Mouse (Mus musculus): ENCODE measurements around the gene Ank2. TPM values are rescaled to one million over a fixed set of nuclear protein-coding genes. Genes with fewer than 3 reads are reported as not detected.

Ank2 gene
- polyA plus RNA-seq, 1 experiment from 2014 or later: 49.5 TPM

DNA sequence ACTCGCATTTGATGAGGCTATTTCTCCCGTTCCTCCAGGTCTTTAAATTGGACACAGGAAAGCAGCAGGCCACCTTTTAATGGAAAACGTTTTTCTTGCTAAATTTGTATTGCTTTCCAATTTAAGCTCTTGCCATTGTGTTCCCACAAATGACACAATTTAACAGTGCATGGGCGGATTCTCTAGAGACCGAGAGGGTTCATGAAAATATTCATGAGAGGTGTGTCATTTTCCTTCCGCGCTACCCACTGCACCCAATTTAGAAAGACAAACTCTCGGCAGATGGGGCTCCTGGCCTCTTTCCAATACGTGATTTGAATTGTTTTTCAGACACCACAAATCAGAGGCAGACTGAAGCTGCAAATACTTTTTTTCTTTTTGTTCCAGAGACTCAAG, 205.7 kb downstream of the Ank2 start:
- Histone ChIP-seq H3K36me3 (ENCODE audit: control insufficient read depth, insufficient read depth, low read length) (no peaks in the 10 kb centered on the region), H3K27ac (replicated peaks in 1 of 2; ENCODE audit: control insufficient read depth in 1 of 2, insufficient read depth in 1 of 2, low read depth in 2 of 2, low read length in 2 of 2) (no peak overlapping the region), H3K4me2 (ENCODE audit: low read length) (no peak overlapping the region), H3K9ac (ENCODE audit: low read length) (no peak overlapping the region), H3K9me3 (ENCODE audit: control insufficient read depth, low read length) (no peaks in the 10 kb centered on the region), H3K27me3 (ENCODE audit: control insufficient read depth, insufficient read depth, low read length) (no peaks in the 10 kb centered on the region), H3K4me3 (ENCODE audit: control insufficient read depth in 1 of 2, insufficient read depth in 1 of 2, low read depth in 1 of 2, low read length in 2 of 2) (no peak overlapping the region), H3K4me1 (ENCODE audit: control insufficient read depth in 2 of 2, insufficient read depth in 2 of 2, low read length in 2 of 2) (peaks cover 6 to 10% of the 10 kb centered on the region in 2 experiments; a peak in 2 of 4 replicates)
- no peak for ATAC-seq (ENCODE audit: insufficient number of reproducible peaks, insufficient read depth, low FRiP score, low read depth)
- 81% methylated on average over 9 of the region's 9 CpGs for WGBS

- no peaks in the 10 kb centered on the region for H3K9me3 ChIP-seq (ENCODE audit: control insufficient read depth, low read length)
- H3K4me3 ChIP-seq (ENCODE audit: control insufficient read depth in 1 of 2, insufficient read depth in 1 of 2, low read depth in 1 of 2, low read length in 2 of 2): no peak overlapping the region
- no peak for ATAC-seq (ENCODE audit: insufficient number of reproducible peaks, insufficient read depth, low FRiP score, low read depth)
- no peaks in the 10 kb centered on the region for H3K27me3 ChIP-seq (ENCODE audit: control insufficient read depth, insufficient read depth, low read length)
- H3K36me3 ChIP-seq (ENCODE audit: control insufficient read depth, insufficient read depth, low read length): no peaks in the 10 kb centered on the region
- no peak overlapping the region for H3K27ac ChIP-seq (replicated peaks in 1 of 2; ENCODE audit: control insufficient read depth in 1 of 2, insufficient read depth in 1 of 2, low read depth in 2 of 2, low read length in 2 of 2)
- no peak overlapping the region for H3K9ac ChIP-seq (ENCODE audit: low read length)
- no peak overlapping the region for H3K4me2 ChIP-seq (ENCODE audit: low read length)
- H3K4me1 ChIP-seq (ENCODE audit: control insufficient read depth in 2 of 2, insufficient read depth in 2 of 2, low read length in 2 of 2): peaks cover 6 to 10% of the 10 kb centered on the region in 2 experiments; a peak in 2 of 4 replicates
- 87% methylated on average over 10 of the region's 10 CpGs for WGBS
These were observed 206.2 kb downstream of the Ank2 start for GRCm38 (mm10) chr3:127292864-127293478.

DNA sequence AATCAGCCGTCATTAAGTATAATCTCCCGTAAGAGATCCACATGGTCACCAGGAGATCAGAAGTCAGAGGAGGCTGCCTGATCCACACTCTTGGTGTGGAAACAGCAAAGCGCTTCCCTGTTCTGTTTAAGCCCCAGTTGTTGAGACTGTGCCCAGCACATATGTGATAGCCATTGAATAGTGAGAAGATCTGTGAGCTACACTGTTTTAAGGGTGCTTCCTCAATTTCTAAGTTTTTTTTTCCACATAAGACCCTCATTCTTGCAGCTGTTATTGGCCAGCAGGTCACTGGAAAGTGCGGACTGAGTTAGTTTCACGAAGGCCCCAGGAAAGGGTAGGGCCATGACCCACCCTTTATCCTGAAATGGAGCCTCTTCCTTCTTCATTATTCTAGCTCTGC, 216.9 kb downstream of the Ank2 start:
- ATAC-seq (ENCODE audit: insufficient number of reproducible peaks, insufficient read depth, low FRiP score, low read depth): no peak
- no peak overlapping the region for H3K27ac ChIP-seq (replicated peaks in 1 of 2; ENCODE audit: control insufficient read depth in 1 of 2, insufficient read depth in 1 of 2, low read depth in 2 of 2, low read length in 2 of 2)
- no peak overlapping the region for H3K4me2 ChIP-seq (ENCODE audit: low read length)
- 88% methylated on average over 5 of the region's 5 CpGs for WGBS
- H3K4me1 ChIP-seq (ENCODE audit: control insufficient read depth in 2 of 2, insufficient read depth in 2 of 2, low read length in 2 of 2): no peaks in the 10 kb centered on the region
- no peaks in the 10 kb centered on the region for H3K27me3 ChIP-seq (ENCODE audit: control insufficient read depth, insufficient read depth, low read length)
- H3K36me3 ChIP-seq (ENCODE audit: control insufficient read depth, insufficient read depth, low read length): no peaks in the 10 kb centered on the region
- H3K4me3 ChIP-seq (ENCODE audit: control insufficient read depth in 1 of 2, insufficient read depth in 1 of 2, low read depth in 1 of 2, low read length in 2 of 2): no peak overlapping the region
- no peak overlapping the region for H3K9ac ChIP-seq (ENCODE audit: low read length)
- H3K9me3 ChIP-seq (ENCODE audit: control insufficient read depth, low read length): no peaks in the 10 kb centered on the region

GRCm38 (mm10) chr3:127281390-127281789, 217.8 kb downstream of the Ank2 start:
- Histone ChIP-seq H3K27ac (replicated peaks in 1 of 2; ENCODE audit: control insufficient read depth in 1 of 2, insufficient read depth in 1 of 2, low read depth in 2 of 2, low read length in 2 of 2) (no peak overlapping the region), H3K4me1 (ENCODE audit: control insufficient read depth in 2 of 2, insufficient read depth in 2 of 2, low read length in 2 of 2) (no peaks in the 10 kb centered on the region), H3K9me3 (ENCODE audit: control insufficient read depth, low read length) (no peaks in the 10 kb centered on the region), H3K27me3 (ENCODE audit: control insufficient read depth, insufficient read depth, low read length) (no peaks in the 10 kb centered on the region), H3K36me3 (ENCODE audit: control insufficient read depth, insufficient read depth, low read length) (no peaks in the 10 kb centered on the region), H3K4me3 (ENCODE audit: control insufficient read depth in 1 of 2, insufficient read depth in 1 of 2, low read depth in 1 of 2, low read length in 2 of 2) (no peak overlapping the region), H3K9ac (ENCODE audit: low read length) (no peak overlapping the region), H3K4me2 (ENCODE audit: low read length) (no peak overlapping the region)
- WGBS: 89% methylated on average over 3 of the region's 3 CpGs
- no peak for ATAC-seq (ENCODE audit: insufficient number of reproducible peaks, insufficient read depth, low FRiP score, low read depth)

DNA sequence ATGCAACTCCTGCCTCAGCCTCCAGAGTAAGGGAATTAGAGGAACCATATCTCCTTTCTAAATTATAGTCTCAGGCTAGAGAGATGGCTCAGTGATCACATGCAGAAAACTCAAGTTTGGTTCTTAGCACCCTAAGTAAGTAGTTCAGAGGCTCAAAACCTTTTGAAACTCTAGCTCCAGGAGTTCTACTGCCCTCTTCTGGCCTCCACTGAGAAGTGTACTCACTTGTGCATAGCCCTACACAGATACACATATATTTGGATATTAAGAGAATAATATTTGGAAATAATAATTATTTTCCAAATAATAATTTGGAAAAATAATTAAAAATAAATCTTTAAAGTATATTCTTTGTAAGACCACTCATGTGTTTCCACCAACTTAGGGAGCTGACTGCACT, 218.8 kb downstream of the Ank2 start:
- Histone ChIP-seq H3K36me3 (ENCODE audit: control insufficient read depth, insufficient read depth, low read length) (no peaks in the 10 kb centered on the region), H3K4me1 (ENCODE audit: control insufficient read depth in 2 of 2, insufficient read depth in 2 of 2, low read length in 2 of 2) (no peaks in the 10 kb centered on the region), H3K9ac (ENCODE audit: low read length) (no peak overlapping the region), H3K27ac (replicated peaks in 1 of 2; ENCODE audit: control insufficient read depth in 1 of 2, insufficient read depth in 1 of 2, low read depth in 2 of 2, low read length in 2 of 2) (no peak overlapping the region), H3K9me3 (ENCODE audit: control insufficient read depth, low read length) (no peaks in the 10 kb centered on the region), H3K4me3 (ENCODE audit: control insufficient read depth in 1 of 2, insufficient read depth in 1 of 2, low read depth in 1 of 2, low read length in 2 of 2) (no peak overlapping the region), H3K4me2 (ENCODE audit: low read length) (no peak overlapping the region), H3K27me3 (ENCODE audit: control insufficient read depth, insufficient read depth, low read length) (no peaks in the 10 kb centered on the region)
- no peak for ATAC-seq (ENCODE audit: insufficient number of reproducible peaks, insufficient read depth, low FRiP score, low read depth)

DNA sequence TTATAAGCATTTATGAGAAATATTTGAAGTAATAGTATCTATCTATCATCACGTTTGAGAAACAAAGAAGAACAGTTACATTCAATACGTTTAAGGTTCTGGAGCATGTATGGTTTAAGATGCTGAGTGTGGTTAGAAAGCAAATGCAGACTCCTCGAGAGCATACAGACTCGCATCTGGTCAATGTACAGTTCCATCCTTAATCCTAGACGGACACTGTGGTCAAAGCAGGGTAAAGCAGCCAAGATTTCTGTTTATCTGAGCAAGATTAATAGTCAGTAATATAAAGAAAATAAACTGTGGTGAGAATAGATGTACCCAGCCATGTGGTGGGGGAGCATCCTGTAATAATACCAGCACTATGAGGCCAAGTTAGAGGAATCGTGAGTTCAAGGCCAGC, 223.2 kb downstream of the Ank2 start:
- no peaks in the 10 kb centered on the region for H3K36me3 ChIP-seq (ENCODE audit: control insufficient read depth, insufficient read depth, low read length)
- H3K9ac ChIP-seq (ENCODE audit: low read length): no peak overlapping the region
- WGBS: 82% methylated on average over 6 of the region's 6 CpGs
- ATAC-seq (ENCODE audit: insufficient number of reproducible peaks, insufficient read depth, low FRiP score, low read depth): no peak
- no peaks in the 10 kb centered on the region for H3K9me3 ChIP-seq (ENCODE audit: control insufficient read depth, low read length)
- no peak overlapping the region for H3K4me2 ChIP-seq (ENCODE audit: low read length)
- no peaks in the 10 kb centered on the region for H3K27me3 ChIP-seq (ENCODE audit: control insufficient read depth, insufficient read depth, low read length)
- no peaks in the 10 kb centered on the region for H3K4me1 ChIP-seq (ENCODE audit: control insufficient read depth in 2 of 2, insufficient read depth in 2 of 2, low read length in 2 of 2)
- H3K27ac ChIP-seq (replicated peaks in 1 of 2; ENCODE audit: control insufficient read depth in 1 of 2, insufficient read depth in 1 of 2, low read depth in 2 of 2, low read length in 2 of 2): no peak overlapping the region
- H3K4me3 ChIP-seq (ENCODE audit: control insufficient read depth in 1 of 2, insufficient read depth in 1 of 2, low read depth in 1 of 2, low read length in 2 of 2): no peak overlapping the region

DNA sequence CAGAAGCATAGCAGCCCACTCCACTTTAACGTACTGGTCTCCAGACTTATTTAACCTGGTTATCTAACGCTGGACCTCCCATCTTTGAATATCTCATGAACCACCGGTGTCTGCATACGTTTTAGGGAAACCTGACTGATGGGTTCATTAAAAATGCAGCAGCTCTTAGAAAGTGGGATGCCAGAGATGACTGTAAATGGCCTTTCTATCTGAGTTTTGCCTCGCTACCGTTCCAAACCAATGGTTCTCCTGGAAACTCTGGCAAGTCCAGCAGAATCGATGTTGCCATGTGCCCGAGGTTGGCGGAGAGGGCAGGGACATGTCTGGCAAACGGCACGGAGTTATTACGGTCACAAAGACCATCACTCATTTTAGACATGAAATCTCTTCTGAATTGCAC, 226.3 kb downstream of the Ank2 start:
- H3K9ac ChIP-seq (ENCODE audit: low read length): no peak overlapping the region
- 81% methylated on average over 12 of the region's 12 CpGs for WGBS
- H3K4me2 ChIP-seq (ENCODE audit: low read length): no peak overlapping the region
- no peaks in the 10 kb centered on the region for H3K9me3 ChIP-seq (ENCODE audit: control insufficient read depth, low read length)
- no peak overlapping the region for H3K27ac ChIP-seq (replicated peaks in 1 of 2; ENCODE audit: control insufficient read depth in 1 of 2, insufficient read depth in 1 of 2, low read depth in 2 of 2, low read length in 2 of 2)
- H3K36me3 ChIP-seq (ENCODE audit: control insufficient read depth, insufficient read depth, low read length): no peaks in the 10 kb centered on the region
- H3K27me3 ChIP-seq (ENCODE audit: control insufficient read depth, insufficient read depth, low read length): no peaks in the 10 kb centered on the region
- H3K4me1 ChIP-seq (ENCODE audit: control insufficient read depth in 2 of 2, insufficient read depth in 2 of 2, low read length in 2 of 2): no peaks in the 10 kb centered on the region; a peak in 1 of 4 replicates
- no peak for ATAC-seq (ENCODE audit: insufficient number of reproducible peaks, insufficient read depth, low FRiP score, low read depth)
- H3K4me3 ChIP-seq (ENCODE audit: control insufficient read depth in 1 of 2, insufficient read depth in 1 of 2, low read depth in 1 of 2, low read length in 2 of 2): no peak overlapping the region

DNA sequence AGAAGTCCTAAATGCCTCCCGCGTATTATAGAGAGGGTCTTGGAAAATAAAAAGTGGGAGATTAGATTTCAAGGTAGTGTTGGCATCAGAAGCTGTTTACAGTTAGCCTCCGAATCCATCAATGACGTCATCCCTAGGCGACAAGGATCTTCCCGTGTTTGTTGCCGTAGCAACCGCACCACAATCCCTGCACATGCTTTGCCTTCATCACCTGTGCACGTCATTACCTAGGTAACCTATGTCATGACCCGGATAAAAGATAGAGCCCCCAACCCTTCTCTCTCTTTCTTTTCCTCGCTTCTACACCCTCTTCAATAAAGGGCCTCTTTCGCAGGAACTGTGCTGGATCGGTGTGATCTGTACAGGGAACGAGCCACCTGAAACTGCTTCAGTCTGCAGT, 229.5 kb downstream of the Ank2 start:
- Histone ChIP-seq H3K27me3 (ENCODE audit: control insufficient read depth, insufficient read depth, low read length) (no peaks in the 10 kb centered on the region), H3K4me2 (ENCODE audit: low read length) (no peak overlapping the region), H3K4me1 (ENCODE audit: control insufficient read depth in 2 of 2, insufficient read depth in 2 of 2, low read length in 2 of 2) (no peaks in the 10 kb centered on the region; a peak in 1 of 4 replicates), H3K27ac (replicated peaks in 1 of 2; ENCODE audit: control insufficient read depth in 1 of 2, insufficient read depth in 1 of 2, low read depth in 2 of 2, low read length in 2 of 2) (no peak overlapping the region), H3K36me3 (ENCODE audit: control insufficient read depth, insufficient read depth, low read length) (no peaks in the 10 kb centered on the region), H3K9ac (ENCODE audit: low read length) (no peak overlapping the region), H3K4me3 (ENCODE audit: control insufficient read depth in 1 of 2, insufficient read depth in 1 of 2, low read depth in 1 of 2, low read length in 2 of 2) (no peak overlapping the region), H3K9me3 (ENCODE audit: control insufficient read depth, low read length) (no peaks in the 10 kb centered on the region)
- ATAC-seq (ENCODE audit: insufficient number of reproducible peaks, insufficient read depth, low FRiP score, low read depth): no peak
- 78% methylated on average over 14 of the region's 14 CpGs for WGBS

Data from heart, embryonic 14.5 days (tissue).